Mouse (Mus musculus): ENCODE measurements at regions not wholly inside any gene's neighbourhood (a gene's known extent, or its start where the extent isn't known, plus 50 kb on each side); places are given as distances from the start of the nearest gene placed in this dataset.

DNA sequence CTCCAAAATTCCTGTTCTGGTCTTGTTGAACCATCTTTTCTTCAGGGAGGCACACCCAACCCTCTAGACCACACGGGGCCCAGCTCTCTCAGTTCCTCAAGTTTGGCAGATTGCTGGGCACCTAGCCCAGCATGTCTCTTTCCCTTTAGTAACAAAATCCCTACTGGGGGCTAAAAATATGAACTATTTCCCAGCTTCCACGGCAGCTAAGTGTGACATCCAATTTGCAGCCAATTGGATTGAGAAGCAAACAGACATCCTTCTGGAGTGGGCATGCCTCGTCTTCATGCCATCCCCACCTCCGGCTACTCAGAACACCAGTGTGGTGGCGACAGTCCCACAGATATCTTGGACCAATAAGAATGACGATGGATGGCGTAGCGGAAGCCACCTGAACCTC lies 240.1 kb downstream of the Mroh4 start:
- Histone ChIP-seq H3K9ac (ENCODE audit: insufficient read depth, low read depth) (no peak overlapping the region), H3K4me3 (replicated peaks in 1 of 3; ENCODE audit: low read depth in 2 of 3, low read length in 2 of 3, poor library complexity in 1 of 3) (no peak overlapping the region), H3K79me2 (replicated peaks; ENCODE audit: control insufficient read depth, extremely low read depth, insufficient read depth, poor library complexity, severe bottlenecking) (no peaks in the 10 kb centered on the region), H3K27me3 (replicated peaks) (no peaks in the 10 kb centered on the region), H3K36me3 (replicated peaks in 1 of 2; ENCODE audit: control insufficient read depth in 1 of 2, insufficient read depth in 1 of 2, low read length in 1 of 2) (no peaks in the 10 kb centered on the region), H3K27ac (ENCODE audit: insufficient read depth, low read depth) (no peak overlapping the region), H3K4me2 (ENCODE audit: insufficient read depth, low read depth, poor library complexity, severe bottlenecking) (no peak overlapping the region), H3K9me3 (replicated peaks; ENCODE audit: low read length) (peaks cover 89% of the 10 kb centered on the region), H3K4me1 (ENCODE audit: control insufficient read depth in 1 of 2, insufficient read depth in 2 of 2) (no peaks in the 10 kb centered on the region)
- TF ChIP-seq USF1 (IDR thresholded peaks at IDR 0.05; ENCODE audit: low read depth, low read length), result no peak
- TF ChIP-seq TCF12 (IDR thresholded peaks at IDR 0.05; ENCODE audit: low read depth, low read length), result no peak
- no peak for TF ChIP-seq UBTF (IDR thresholded peaks at IDR 0.05; ENCODE audit: low read depth, low read length)
- TF ChIP-seq IRF4 (IDR thresholded peaks at IDR 0.05; ENCODE audit: low read depth, low read length), result no peak
- no peak for TF ChIP-seq ZC3H11A (IDR thresholded peaks at IDR 0.05; ENCODE audit: low read depth, low read length)
- TF ChIP-seq ZNF384 (IDR thresholded peaks at IDR 0.05; ENCODE audit: low read depth, low read length), result no peak
- no peak for TF ChIP-seq MAZ (IDR thresholded peaks at IDR 0.05; ENCODE audit: low read depth, low read length)
- DNase-seq (ENCODE audit: extremely low read depth), result no peak
- in situ Hi-C loops (cut with MboI; ENCODE audit: low pct_ligation_motif_present, low pct_unique_long_range_greater_than_20kb, low sequenced_read_pairs) (no loop called here), dilution Hi-C loops (cut with MboI; ENCODE audit: extremely low pct_ligation_motif_present, extremely low pct_unique_long_range_greater_than_20kb, low sequenced_read_pairs) (no loop called here)

DNA sequence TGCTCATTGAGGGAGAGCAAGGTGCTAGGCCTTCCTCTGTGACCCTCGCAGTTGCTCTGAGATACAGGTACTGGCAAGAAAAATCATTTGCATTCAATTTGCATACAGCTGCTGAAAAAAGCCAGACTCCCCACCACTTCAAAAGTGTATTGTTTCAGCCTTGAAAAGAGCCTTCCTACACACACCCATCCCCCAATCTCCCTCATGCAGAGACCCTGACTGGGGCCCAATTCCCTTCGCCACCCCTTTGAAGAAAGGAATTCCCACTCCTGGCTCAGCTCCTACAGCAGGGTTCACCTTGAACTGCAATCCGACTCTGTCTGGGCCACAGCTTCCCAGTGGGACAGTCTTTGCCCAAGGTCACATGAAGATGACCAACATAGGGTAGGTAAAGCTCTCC lies 248.6 kb downstream of the Mroh4 start:
- in situ Hi-C loops (cut with MboI; ENCODE audit: low pct_ligation_motif_present, low pct_unique_long_range_greater_than_20kb, low sequenced_read_pairs) (no loop called here), dilution Hi-C loops (cut with MboI; ENCODE audit: extremely low pct_ligation_motif_present, extremely low pct_unique_long_range_greater_than_20kb, low sequenced_read_pairs) (no loop called here)
- Histone ChIP-seq H3K4me2 (ENCODE audit: insufficient read depth, low read depth, poor library complexity, severe bottlenecking) (no peak overlapping the region), H3K9me3 (replicated peaks; ENCODE audit: low read length) (peaks cover 90% of the 10 kb centered on the region), H3K4me3 (replicated peaks in 1 of 3; ENCODE audit: low read depth in 2 of 3, low read length in 2 of 3, poor library complexity in 1 of 3) (peak overlapping the region in 1 of 3 experiments; percentile 3), H3K27ac (ENCODE audit: insufficient read depth, low read depth) (no peak overlapping the region), H3K79me2 (replicated peaks; ENCODE audit: control insufficient read depth, extremely low read depth, insufficient read depth, poor library complexity, severe bottlenecking) (no peaks in the 10 kb centered on the region), H3K4me1 (ENCODE audit: control insufficient read depth in 1 of 2, insufficient read depth in 2 of 2) (no peaks in the 10 kb centered on the region), H3K27me3 (replicated peaks) (no peaks in the 10 kb centered on the region), H3K36me3 (replicated peaks in 1 of 2; ENCODE audit: control insufficient read depth in 1 of 2, insufficient read depth in 1 of 2, low read length in 1 of 2) (no peaks in the 10 kb centered on the region), H3K9ac (ENCODE audit: insufficient read depth, low read depth) (no peak overlapping the region)
- TF ChIP-seq ZC3H11A (IDR thresholded peaks at IDR 0.05; ENCODE audit: low read depth, low read length) (no peak), CHD1 (IDR thresholded peaks at IDR 0.05; ENCODE audit: low read depth, low read length) (no peak), NRF1 (IDR thresholded peaks at IDR 0.05; ENCODE audit: low read depth, low read length) (no peak), MAFK (IDR thresholded peaks at IDR 0.05; ENCODE audit: insufficient replicate concordance, low read length) (no peak), IRF4 (IDR thresholded peaks at IDR 0.05; ENCODE audit: low read depth, low read length) (no peak), UBTF (IDR thresholded peaks at IDR 0.05; ENCODE audit: low read depth, low read length) (no peak), SIN3A (IDR thresholded peaks at IDR 0.05; ENCODE audit: low read length) (no peak), RAD21 (IDR thresholded peaks at IDR 0.05; ENCODE audit: low read depth, low read length) (no peak), TCF12 (IDR thresholded peaks at IDR 0.05; ENCODE audit: low read depth, low read length) (no peak), ELF1 (IDR thresholded peaks at IDR 0.05; ENCODE audit: low read depth, low read length) (no peak), POLR2A (IDR thresholded peaks at IDR 0.05; ENCODE audit: low read depth, low read length) (no peak), ZKSCAN1 (IDR thresholded peaks at IDR 0.05; ENCODE audit: borderline replicate concordance, low read depth, low read length) (no peak), CHD2 (IDR thresholded peaks at IDR 0.05; ENCODE audit: low read length) (no peak), KAT2A (IDR thresholded peaks at IDR 0.05; ENCODE audit: insufficient replicate concordance, low read length) (no peak), MYC (IDR thresholded peaks at IDR 0.05; ENCODE audit: low read depth, low read length) (no peak), RCOR1 (conservative IDR thresholded peaks at IDR 0.05; ENCODE audit: low read depth, low read length) (no peak), NELFE (IDR thresholded peaks at IDR 0.05; ENCODE audit: low read depth, low read length) (no peak), MAX (IDR thresholded peaks at IDR 0.05; ENCODE audit: low read length) (no peak), E2F4 (IDR thresholded peaks at IDR 0.05; ENCODE audit: insufficient replicate concordance, low read depth, low read length) (no peak), HCFC1 (IDR thresholded peaks at IDR 0.05; ENCODE audit: low read depth, low read length) (no peak)
- DNase-seq (ENCODE audit: extremely low read depth), result no peak
